Mouse (Mus musculus) thymus, adult 2 months (tissue): ENCODE data around the gene Cend1. TPM values are rescaled to one million over a fixed set of nuclear protein-coding genes. Genes with fewer than 3 reads are reported as not detected.
A peak's percentile ranks its signal among the peaks of the same experiment; 100 is the strongest.

Experiments used
- DNase-seq: peaks from one replicate; pipeline ENCODE4 v3.0.0; 2021
- H3K27ac ChIP-seq: fragments of 200-500 bp; 2 replicates; pipeline ENCODE4 v1.5.1; 2012; ENCODE audit warnings: low read length, control low read depth; ENCODE audit not compliant: control insufficient read depth, insufficient read depth
- H3K27me3 ChIP-seq: fragments of 200-500 bp; 2 replicates; pipeline ENCODE4 v1.6.1; 2012; ENCODE audit warnings: mild to moderate bottlenecking, low read length, moderate library complexity, mixed read lengths; ENCODE audit not compliant: control insufficient read depth, insufficient read depth
- H3K36me3 ChIP-seq: fragments of 200-500 bp; 2 replicates; pipeline ENCODE4 v1.6.1; 2012; ENCODE audit warnings: mild to moderate bottlenecking, low read length, moderate library complexity; ENCODE audit not compliant: control insufficient read depth, insufficient read depth
- H3K4me1 ChIP-seq: fragments of 200-500 bp; replicated peaks from 2 replicates; pipeline ENCODE4 v1.6.1; 2012; ENCODE audit warnings: low read length; ENCODE audit not compliant: control insufficient read depth, insufficient read depth
- H3K4me3 ChIP-seq: fragments of 200-500 bp; 2 replicates; pipeline ENCODE4 v1.5.1; 2012; ENCODE audit warnings: mild to moderate bottlenecking, low read length, control low read depth, moderate library complexity; ENCODE audit not compliant: control insufficient read depth, insufficient read depth
- CTCF ChIP-seq: fragments of 200-500 bp; IDR thresholded peaks from 2 replicates; pipeline ENCODE4 v1.5.1; 2012; ENCODE audit warnings: mild to moderate bottlenecking, control low read depth, low read length, moderate library complexity, borderline replicate concordance; ENCODE audit not compliant: control insufficient read depth, poor library complexity, insufficient read depth; ENCODE audit errors: extremely low read depth
- POLR2A ChIP-seq: fragments of 200-500 bp; IDR thresholded peaks from 2 replicates; pipeline ENCODE4 v1.6.1; 2012; ENCODE audit warnings: mild to moderate bottlenecking, low read length, control low read depth, moderate library complexity; ENCODE audit not compliant: control insufficient read depth, poor library complexity, insufficient read depth; ENCODE audit errors: extremely low read depth
- WGBS: fragments of 180-500 bp; shearing (Covaris S2); methylation state at CpG from one replicate; pipeline ENCODE4 v1.1.7; 2018; 5-methylcytosine and 5-hydroxymethylcytosine counted together
- polyA plus RNA-seq: library from polyadenylated mRNA; depleted of rRNA; stranded (reverse); fragments of >200 nt; gene quantifications from 2 replicates; pipeline ENCODE4 v1.2.3, GENCODE M21; 2012

Cend1 gene
- polyA plus RNA-seq, 1 experiment: 0.63 TPM

DNA sequence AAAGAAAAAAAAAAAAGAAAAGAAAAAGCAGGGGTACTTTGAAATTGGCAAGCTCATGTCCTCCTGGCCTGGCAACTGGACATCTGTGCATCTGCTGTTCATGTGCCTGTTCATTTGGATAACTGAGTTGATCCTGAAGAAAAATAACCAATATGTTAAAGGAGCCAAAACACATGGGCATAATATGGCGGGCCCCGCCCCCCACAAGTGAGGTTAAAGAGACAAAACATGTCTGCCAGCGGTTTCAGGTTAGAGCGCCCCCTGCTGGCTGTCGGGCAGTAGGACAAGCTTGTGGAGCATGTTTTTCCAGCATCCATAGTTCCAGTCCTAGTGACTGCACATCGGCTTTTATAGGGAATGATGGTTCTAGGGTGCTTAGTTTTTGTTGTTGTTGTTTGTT lies 34.5 kb downstream of the Cend1 start:
- WGBS: 33% methylated on average over 6 of the region's 6 CpGs
- Histone ChIP-seq H3K4me1 (peaks cover 8% of the 10 kb centered on the region), H3K27me3 (no peaks in the 10 kb centered on the region), H3K4me3 (no peak overlapping the region), H3K36me3 (peaks cover 27% of the 10 kb centered on the region), H3K27ac (no peak overlapping the region)
- no peak for TF ChIP-seq POLR2A
- peak; percentile 86; the same call in 1 of the 2 replicates for TF ChIP-seq CTCF
- peak; percentile 71 for DNase-seq

DNA sequence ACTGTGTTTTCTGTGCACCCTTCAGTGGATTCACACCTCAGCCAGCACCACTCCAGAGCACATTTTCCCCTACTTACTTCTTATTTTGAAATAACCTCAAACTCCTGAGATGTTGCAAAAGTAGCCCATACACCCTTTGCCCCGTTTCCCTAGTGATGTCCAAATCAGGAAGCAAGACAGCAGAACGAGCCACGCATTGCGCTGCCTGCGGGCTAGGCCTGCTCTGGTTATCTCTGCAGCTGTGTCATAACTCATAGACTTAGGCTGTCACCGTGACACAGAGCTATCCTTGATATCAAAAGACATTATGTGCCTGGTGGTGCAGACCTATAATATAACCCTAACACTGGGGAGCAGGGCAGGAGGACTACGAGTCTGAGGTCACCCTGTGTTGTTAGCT lies 35.1 kb downstream of the Cend1 start:
- TF ChIP-seq CTCF (no peak), POLR2A (no peak)
- Histone ChIP-seq H3K27ac (no peak overlapping the region), H3K4me3 (no peak overlapping the region), H3K36me3 (peaks cover 21% of the 10 kb centered on the region), H3K4me1 (peaks cover 8% of the 10 kb centered on the region), H3K27me3 (no peaks in the 10 kb centered on the region)
- DNase-seq: no peak
- 69% methylated on average over 7 of the region's 7 CpGs for WGBS

DNA sequence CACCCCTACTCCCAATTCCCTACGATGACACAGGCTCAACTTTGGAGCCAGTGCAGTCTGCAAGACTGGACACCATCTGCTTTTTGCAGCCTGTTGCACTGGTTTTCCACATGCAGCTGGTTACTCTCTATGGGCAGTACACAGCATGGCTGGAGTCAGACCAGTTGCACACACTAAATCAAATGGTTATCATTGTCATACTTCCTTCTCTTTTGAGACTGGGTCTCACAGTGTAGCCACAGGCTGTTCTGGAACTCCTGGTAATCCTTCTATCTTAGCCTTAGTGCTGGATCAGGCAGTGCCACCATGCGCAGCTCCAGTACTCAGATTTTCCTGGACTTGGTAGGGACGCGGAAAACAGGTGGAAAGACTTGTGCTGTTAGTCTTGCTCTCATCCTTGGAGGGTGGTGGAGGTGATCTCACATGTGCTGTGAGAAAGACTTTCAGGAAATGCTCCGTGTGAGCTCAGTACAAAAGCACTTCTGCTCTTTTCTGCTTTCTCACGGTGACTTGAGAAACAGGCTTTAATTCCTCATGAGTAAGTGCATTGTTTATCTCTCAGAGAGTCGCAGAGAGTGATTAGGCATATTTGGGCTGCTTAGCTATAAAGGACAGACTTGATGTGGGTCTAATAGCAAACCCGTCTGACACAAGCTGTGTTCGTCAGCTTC lies 36.6 kb downstream of the Cend1 start:
- WGBS: 14% methylated on average over 9 of the region's 9 CpGs
- H3K4me3 ChIP-seq: peak overlapping the region; percentile 81
- H3K4me1 ChIP-seq: peaks cover 8% of the 10 kb centered on the region
- TF ChIP-seq POLR2A (no peak), CTCF (no peak)
- no peak for DNase-seq
- no peak overlapping the region for H3K27ac ChIP-seq
- no peaks in the 10 kb centered on the region for H3K27me3 ChIP-seq
- H3K36me3 ChIP-seq: peaks cover 9% of the 10 kb centered on the region; the same call in 1 of the 2 replicates

DNA sequence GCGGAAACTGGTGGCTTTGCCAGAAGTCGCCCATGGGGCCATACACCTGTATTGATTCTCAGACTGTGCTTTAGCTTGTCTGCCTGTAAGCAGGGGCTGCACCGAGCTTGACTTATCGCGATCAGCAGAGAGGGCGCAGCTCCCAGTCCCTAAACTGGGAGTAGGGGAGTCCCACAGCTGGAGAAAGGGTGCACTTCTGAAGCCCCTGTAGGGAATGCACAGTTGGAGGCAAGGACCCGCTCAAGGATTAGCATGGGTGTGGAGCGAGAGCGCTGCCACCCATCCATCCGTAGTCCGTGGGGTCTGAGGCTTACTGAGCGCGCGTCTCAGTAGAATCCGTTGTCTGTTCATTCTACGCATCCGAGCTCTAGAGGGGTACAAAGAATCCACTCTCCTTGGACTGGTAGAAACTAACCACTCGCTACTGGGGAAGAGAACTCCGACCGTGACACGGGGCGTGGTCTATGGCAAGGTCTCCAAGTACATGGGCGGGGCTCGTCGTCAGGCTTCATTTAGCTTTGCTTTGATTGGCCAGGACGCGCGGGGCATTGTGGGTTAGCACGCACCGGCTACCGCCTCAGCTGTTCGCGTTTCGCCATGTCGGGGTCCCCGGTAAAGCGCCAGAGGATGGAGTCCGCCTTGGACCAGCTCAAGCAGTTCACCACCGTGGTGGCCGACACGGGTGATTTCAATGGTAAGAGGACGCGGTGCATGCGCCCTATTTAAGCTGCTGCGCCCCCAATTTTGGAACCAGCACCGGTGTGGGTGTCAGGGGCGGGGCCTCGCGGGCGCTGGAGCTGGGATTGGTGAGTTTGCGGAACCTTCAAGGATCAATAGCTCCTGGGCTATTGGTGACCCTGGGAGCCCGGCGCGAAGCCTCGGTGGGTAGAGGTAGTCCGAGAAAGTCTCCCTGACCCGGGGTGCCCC lies 37.4 kb downstream of the Cend1 start, which contains the start of gene Taldo1:
Taldo1 (plus strand) TSS at position 575 of the 927 bp plus-strand sequence.
- peak; percentile 99 for DNase-seq

DNA sequence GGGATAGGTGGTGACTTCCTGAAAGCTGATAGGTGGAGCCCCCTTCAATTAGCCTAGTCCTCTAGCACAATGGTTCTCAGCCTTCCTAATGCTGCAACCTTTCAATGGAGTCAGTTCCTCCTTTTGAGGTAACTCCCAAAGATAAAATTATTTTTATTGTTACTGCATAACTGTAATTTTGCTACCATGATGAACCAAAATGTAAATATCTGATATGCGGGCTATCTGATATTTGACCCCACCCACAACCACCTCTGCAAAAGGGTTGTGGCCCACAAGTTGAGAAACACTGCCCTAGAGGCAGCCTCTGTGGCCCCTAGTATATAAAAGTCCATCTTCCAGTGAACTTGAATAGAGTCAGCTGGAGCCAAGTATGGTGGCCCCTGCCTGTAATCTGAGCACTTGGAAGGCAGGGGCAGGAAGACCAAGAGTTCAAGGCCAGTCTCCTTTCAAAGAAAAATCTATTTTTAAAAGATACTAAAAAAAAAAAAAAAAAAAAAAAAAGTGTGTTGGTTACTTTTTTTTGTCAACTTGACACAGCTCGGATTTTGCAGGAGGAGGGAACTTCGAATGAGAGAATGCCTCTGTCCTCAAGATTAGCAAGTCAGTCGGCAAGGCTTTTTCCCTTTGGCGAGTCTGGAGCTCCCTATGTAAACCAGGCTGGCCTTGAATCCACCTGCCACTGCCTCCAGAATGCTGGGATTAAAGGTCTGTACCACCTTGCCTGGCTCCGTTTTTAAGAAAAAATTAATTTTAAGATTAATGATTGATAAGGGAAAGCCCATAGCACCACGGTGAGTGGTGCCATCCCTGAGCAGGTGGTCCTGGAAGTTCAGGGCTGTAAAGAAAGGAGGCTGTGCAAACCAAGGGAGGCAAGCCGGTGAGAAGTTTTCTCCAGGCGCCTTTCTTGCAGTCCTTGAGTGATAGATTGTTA lies 38.7 kb downstream of the Cend1 start:
- Histone ChIP-seq H3K4me1 (peaks cover 8% of the 10 kb centered on the region), H3K27me3 (no peaks in the 10 kb centered on the region), H3K4me3 (no peak overlapping the region), H3K36me3 (no peaks in the 10 kb centered on the region; the same call in 1 of the 2 replicates), H3K27ac (no peak overlapping the region)
- DNase-seq: no peak
- WGBS: 91% methylated on average over 9 of the region's 9 CpGs
- no peak for TF ChIP-seq POLR2A
- no peak for TF ChIP-seq CTCF

More for the DNA sequence above, 37.4 kb downstream of the Cend1 start, which contains the start of gene Taldo1:
- peaks cover 9% of the 10 kb centered on the region; the same call in 1 of the 2 replicates for H3K36me3 ChIP-seq
- no peaks in the 10 kb centered on the region for H3K27me3 ChIP-seq
- peak within 1 kb of the TSS; percentile 8; the same call in 1 of the 2 replicates for H3K27ac ChIP-seq
- peaks cover 8% of the 10 kb centered on the region for H3K4me1 ChIP-seq
- peak within 1 kb of the TSS; percentile 81 for H3K4me3 ChIP-seq
- under 1% methylated on average over 57 of the region's 57 CpGs for WGBS
- TF ChIP-seq POLR2A (peak; percentile 67; the same call in 1 of the 2 replicates), CTCF (no peak)
